Mouse (Mus musculus) kidney, postnatal 10 days (tissue): Measurements from ENCODE around the gene Ldlrap1.
A peak's percentile ranks its signal among the peaks of the same experiment; 100 is the strongest.
"Not testable (repeated sequence)": the region's sequence is repeated elsewhere in the genome, so short reads cannot be mapped to it uniquely, and the experiment has no call there.

ENCODE experiments used
- DNase-seq: peaks from one replicate; pipeline ENCODE4 v3.0.0; 2021; ENCODE audit warnings: mixed read lengths

The Ldlrap1 gene

GRCm38 (mm10) chr4:134767426-134768225 lies at the start of gene Ldlrap1:
TSS of gene Ldlrap1 (minus strand) at chr4:134768024.
- DNase-seq, result peak; percentile 92

- no peak for DNase-seq
Observed at GRCm38 (mm10) chr4:134814229-134814571, 46.4 kb upstream of the Ldlrap1 start.

- no peak for DNase-seq
Observed at GRCm38 (mm10) chr4:134813406-134814228, 45.8 kb upstream of the Ldlrap1 start.

GRCm38 (mm10) chr4:134804765-134805164 lies 36.9 kb upstream of the Ldlrap1 start:
- DNase-seq, result peak; percentile 85

GRCm38 (mm10) chr4:134802765-134803164 lies 34.9 kb upstream of the Ldlrap1 start:
- no peak for DNase-seq

GRCm38 (mm10) chr4:134802155-134802554 lies 34.3 kb upstream of the Ldlrap1 start:
- DNase-seq, result peak; percentile 51

GRCm38 (mm10) chr4:134800693-134801092 lies 32.9 kb upstream of the Ldlrap1 start:
- DNase-seq, result no peak

GRCm38 (mm10) chr4:134800098-134800497 lies 32.3 kb upstream of the Ldlrap1 start:
- DNase-seq, result no peak

- DNase-seq, result peak; percentile 88
Observed at GRCm38 (mm10) chr4:134799272-134799671, 31.4 kb upstream of the Ldlrap1 start.

GRCm38 (mm10) chr4:134798861-134799260 lies 31.0 kb upstream of the Ldlrap1 start:
- no peak for DNase-seq

GRCm38 (mm10) chr4:134797621-134798020 lies 29.8 kb upstream of the Ldlrap1 start:
- DNase-seq, result no peak

- DNase-seq, result no peak
Observed at GRCm38 (mm10) chr4:134796581-134797361, 28.9 kb upstream of the Ldlrap1 start.

GRCm38 (mm10) chr4:134795819-134796485 lies 28.1 kb upstream of the Ldlrap1 start:
- no peak for DNase-seq

- not testable (repeated sequence) for DNase-seq
Observed at GRCm38 (mm10) chr4:134794959-134795358, 27.1 kb upstream of the Ldlrap1 start.

- peak; percentile 83 for DNase-seq
Observed at GRCm38 (mm10) chr4:134793213-134793956, 25.6 kb upstream of the Ldlrap1 start.

- no peak for DNase-seq
Observed at GRCm38 (mm10) chr4:134791731-134792130, 23.9 kb upstream of the Ldlrap1 start.

GRCm38 (mm10) chr4:134786946-134787345 lies 19.1 kb upstream of the Ldlrap1 start:
- no peak for DNase-seq

- DNase-seq, result peak; percentile 67
Observed at GRCm38 (mm10) chr4:134784701-134785100, 16.9 kb upstream of the Ldlrap1 start.

GRCm38 (mm10) chr4:134779136-134779934 lies 11.5 kb upstream of the Ldlrap1 start:
- DNase-seq, result peak; percentile 83

GRCm38 (mm10) chr4:134776246-134776645 lies 8.4 kb upstream of the Ldlrap1 start:
- DNase-seq, result peak; percentile 84
